Mouse (Mus musculus) forebrain, embryonic 14.5 days (tissue): ENCODE measurements around the gene Ehbp1. TPM values are rescaled to one million over a fixed set of nuclear protein-coding genes. Genes with fewer than 3 reads are reported as not detected.

Experiments
- ATAC-seq: fragments of 200-750 bp; cut with Nextera tagmentation; 2 replicates; pipeline ENCODE4 v1.8.0; 2017; ENCODE audit warnings: mild to moderate bottlenecking, moderate library complexity
- DNase-seq: peaks from one replicate; pipeline ENCODE4 v3.0.0-alpha.2; 2015; ENCODE audit warnings: low spot score
- H3K27ac ChIP-seq: fragments of 300-500 bp; sonication (generic); 2 replicates; pipeline ENCODE4 v1.5.1; 2014; ENCODE audit warnings: low read depth, mild to moderate bottlenecking, control low read depth, low read length, moderate library complexity
- H3K27me3 ChIP-seq: fragments of 300-500 bp; sonication (generic); replicated peaks from 2 replicates; pipeline ENCODE4 v1.6.1; 2014; ENCODE audit warnings: low read length, control low read depth, mixed read lengths; ENCODE audit not compliant: control insufficient read depth, insufficient read depth
- H3K36me3 ChIP-seq: fragments of 300-500 bp; sonication (generic); 2 replicates; pipeline ENCODE4 v1.6.1; 2014; ENCODE audit warnings: low read length, control low read depth; ENCODE audit not compliant: control insufficient read depth, insufficient read depth
- H3K4me1 ChIP-seq: fragments of 300-500 bp; sonication (generic); 2 replicates; pipeline ENCODE4 v1.6.1; 2014; ENCODE audit warnings: antibody characterized with exemption, low read length, control low read depth; ENCODE audit not compliant: control insufficient read depth, insufficient read depth
- H3K4me2 ChIP-seq: fragments of 300-500 bp; sonication (generic); 2 replicates; pipeline ENCODE4 v1.6.1; 2014; ENCODE audit warnings: mild to moderate bottlenecking, control low read depth, low read length
- H3K4me3 ChIP-seq: fragments of 300-500 bp; sonication (generic); 2 replicates; pipeline ENCODE4 v1.5.1; 2014; ENCODE audit warnings: low read depth, low read length, control low read depth
- H3K9ac ChIP-seq: fragments of 300-500 bp; sonication (generic); 2 replicates; pipeline ENCODE4 v1.6.1; 2014; ENCODE audit warnings: mild to moderate bottlenecking, low read length, control low read depth, moderate library complexity
- H3K9me3 ChIP-seq: fragments of 300-500 bp; sonication (generic); replicated peaks from 2 replicates; pipeline ENCODE4 v1.6.1; 2016; ENCODE audit warnings: low read length, control low read depth, mixed read lengths; ENCODE audit not compliant: control insufficient read depth
- WGBS: fragments of 180-500 bp; shearing (Covaris S2); extraction: QIAGEN DNeasy Blood & Tissue Kit; methylation state at CpG from one replicate; pipeline ENCODE4 v1.1.7; 2014; 5-methylcytosine and 5-hydroxymethylcytosine counted together
- polyA plus RNA-seq: library from polyadenylated mRNA; unstranded; fragments of >200 nt; fragmentation: Nextera tagmentation; extraction: Ambion mirVana; gene quantifications from 2 replicates; pipeline ENCODE4 v1.2.1, GENCODE M21; 2014

The Ehbp1 gene
- polyA plus RNA-seq, 1 experiment from 2014 or later, result 17.1 TPM

DNA sequence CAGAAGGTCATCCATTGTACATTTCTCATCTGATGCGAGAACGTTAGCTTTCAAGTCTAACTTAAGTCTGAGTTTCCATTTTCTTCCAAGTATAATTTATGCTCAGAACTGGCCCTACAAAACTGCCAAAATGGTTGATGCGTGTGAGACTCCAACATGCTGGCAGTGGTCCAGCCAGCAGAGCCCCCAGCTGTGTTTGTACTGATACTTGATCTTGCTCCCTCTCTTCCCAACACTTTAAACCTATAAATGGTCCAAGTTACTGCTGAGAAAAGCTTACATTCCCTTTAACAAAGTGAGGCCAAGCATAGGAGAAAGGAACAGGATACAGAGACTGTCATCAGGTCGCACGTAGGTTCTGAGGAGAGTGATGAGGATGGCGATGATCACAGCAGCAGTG, 111.2 kb downstream of the Ehbp1 start:
- 68% methylated on average over 6 of the region's 6 CpGs for WGBS
- no peak for ATAC-seq
- H3K9ac ChIP-seq, result no peak overlapping the region

DNA sequence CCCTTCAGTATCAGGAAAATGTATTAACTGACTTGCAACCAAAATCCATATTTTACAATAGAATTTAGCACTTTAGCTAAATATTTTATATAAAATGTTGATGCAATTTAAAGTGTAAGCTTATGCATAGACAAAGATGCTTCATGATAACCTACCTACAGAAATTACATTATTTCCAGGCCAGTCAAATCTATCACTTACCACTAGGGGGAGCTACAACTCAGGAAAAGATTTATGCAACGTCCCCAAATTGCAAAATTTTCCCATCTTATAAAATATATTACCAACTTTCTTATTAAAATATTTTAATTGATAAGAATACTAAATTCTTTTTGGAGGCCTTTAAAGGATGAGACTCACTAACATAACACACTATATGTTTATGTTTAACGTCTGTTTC, 116.5 kb downstream of the Ehbp1 start:
- DNase-seq (peak; percentile 80), ATAC-seq (no peak)
- 46% methylated on average over 2 of the region's 2 CpGs for WGBS
- H3K9me3 ChIP-seq, result no peaks in the 10 kb centered on the region
- no peaks in the 10 kb centered on the region for H3K27me3 ChIP-seq
- no peak overlapping the region for H3K27ac ChIP-seq
- no peaks in the 10 kb centered on the region for H3K4me1 ChIP-seq
- no peak overlapping the region for H3K9ac ChIP-seq
- no peaks in the 10 kb centered on the region for H3K36me3 ChIP-seq
- no peak overlapping the region for H3K4me2 ChIP-seq
- H3K4me3 ChIP-seq, result no peak overlapping the region

More for the DNA sequence above, 111.2 kb downstream of the Ehbp1 start:
- Histone ChIP-seq H3K4me1 (no peaks in the 10 kb centered on the region), H3K9me3 (no peaks in the 10 kb centered on the region), H3K27ac (no peak overlapping the region), H3K4me3 (no peak overlapping the region), H3K36me3 (no peaks in the 10 kb centered on the region), H3K4me2 (no peak overlapping the region), H3K27me3 (no peaks in the 10 kb centered on the region)
- peak; percentile 23 for DNase-seq

DNA sequence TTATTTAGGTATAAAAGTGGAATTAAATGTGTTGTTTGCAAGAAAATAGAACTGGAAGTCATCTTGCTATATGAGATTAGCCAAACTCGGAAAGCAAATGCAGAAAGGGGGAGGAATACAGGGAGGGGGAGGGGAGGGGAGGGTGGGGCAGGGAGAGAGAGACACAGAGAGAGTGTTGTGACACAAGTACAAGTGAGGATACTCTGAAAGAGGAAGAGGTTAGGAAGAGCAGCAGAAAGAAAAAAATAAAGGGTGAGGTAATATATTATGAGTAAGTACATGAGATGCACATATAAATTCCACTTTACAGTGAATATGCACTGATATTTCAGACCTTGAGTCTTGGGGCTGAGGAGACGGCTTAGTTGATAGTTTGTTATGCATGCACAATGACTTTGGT, 123.9 kb downstream of the Ehbp1 start:
- ATAC-seq (no peak), DNase-seq (no peak)
- no peak overlapping the region for H3K4me3 ChIP-seq
- H3K27ac ChIP-seq, result no peak overlapping the region
- no peaks in the 10 kb centered on the region for H3K9me3 ChIP-seq
- 84% methylated on average over 2 of the region's 2 CpGs for WGBS
- H3K4me1 ChIP-seq, result no peaks in the 10 kb centered on the region
- no peak overlapping the region for H3K9ac ChIP-seq
- H3K36me3 ChIP-seq, result no peaks in the 10 kb centered on the region
- no peak overlapping the region for H3K4me2 ChIP-seq
- H3K27me3 ChIP-seq, result no peaks in the 10 kb centered on the region

DNA sequence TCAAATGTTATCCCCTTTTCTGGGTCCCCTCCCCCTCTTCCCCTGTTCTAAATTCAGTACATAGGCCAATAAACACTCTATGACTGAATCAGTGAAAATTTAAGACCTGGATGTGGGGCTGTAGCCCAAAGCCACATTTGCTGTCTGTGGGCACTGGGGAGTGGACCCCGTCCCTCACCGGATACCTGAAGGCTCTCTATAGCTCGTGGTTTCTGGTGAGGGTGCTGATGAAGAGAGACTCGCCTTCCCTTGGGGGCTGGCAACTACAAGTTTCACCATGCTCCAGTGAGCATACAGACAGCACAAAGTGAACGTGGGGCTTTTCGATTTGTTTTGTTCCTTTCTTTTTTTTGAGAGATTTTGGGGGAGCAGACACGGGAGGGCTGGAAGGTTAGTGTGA, 125.2 kb downstream of the Ehbp1 start:
- WGBS, result 43% methylated on average over 7 of the region's 7 CpGs

DNA sequence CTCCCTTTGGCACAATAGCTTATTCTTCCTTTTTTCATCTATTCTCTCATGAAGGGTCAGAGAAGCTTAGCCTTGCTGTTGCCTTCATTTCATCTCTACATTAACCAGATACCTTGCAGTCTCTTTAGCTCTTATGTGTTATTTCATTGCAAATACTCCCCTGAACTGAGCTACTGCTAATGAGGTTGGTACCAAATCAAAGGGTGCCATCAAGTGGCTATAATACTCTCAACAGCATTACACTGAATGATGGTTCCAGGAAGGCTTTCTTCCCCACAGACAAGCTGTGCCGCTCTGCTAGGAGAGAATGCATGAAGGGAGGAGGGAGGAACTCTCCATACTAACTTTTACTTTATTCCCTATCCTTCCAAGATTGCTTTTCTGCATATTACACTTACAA, 135.5 kb downstream of the Ehbp1 start:
- no peak overlapping the region for H3K4me3 ChIP-seq
- H3K27ac ChIP-seq, result no peak overlapping the region
- H3K4me2 ChIP-seq, result no peak overlapping the region
- no peaks in the 10 kb centered on the region for H3K27me3 ChIP-seq
- H3K36me3 ChIP-seq, result no peaks in the 10 kb centered on the region
- H3K4me1 ChIP-seq, result peaks cover 3% of the 10 kb centered on the region; the same call in 1 of the 2 replicates
- 14% methylated on average over 1 of the region's 1 CpGs for WGBS
- no peaks in the 10 kb centered on the region for H3K9me3 ChIP-seq
- DNase-seq, result peak; percentile 86
- peak; percentile 93 for ATAC-seq
- H3K9ac ChIP-seq, result no peak overlapping the region

More for the DNA sequence above, 125.2 kb downstream of the Ehbp1 start:
- DNase-seq, result no peak
- Histone ChIP-seq H3K27me3 (no peaks in the 10 kb centered on the region), H3K4me2 (no peak overlapping the region), H3K9me3 (no peaks in the 10 kb centered on the region), H3K9ac (no peak overlapping the region), H3K4me1 (no peaks in the 10 kb centered on the region), H3K4me3 (no peak overlapping the region), H3K27ac (no peak overlapping the region), H3K36me3 (no peaks in the 10 kb centered on the region)
- ATAC-seq, result no peak

DNA sequence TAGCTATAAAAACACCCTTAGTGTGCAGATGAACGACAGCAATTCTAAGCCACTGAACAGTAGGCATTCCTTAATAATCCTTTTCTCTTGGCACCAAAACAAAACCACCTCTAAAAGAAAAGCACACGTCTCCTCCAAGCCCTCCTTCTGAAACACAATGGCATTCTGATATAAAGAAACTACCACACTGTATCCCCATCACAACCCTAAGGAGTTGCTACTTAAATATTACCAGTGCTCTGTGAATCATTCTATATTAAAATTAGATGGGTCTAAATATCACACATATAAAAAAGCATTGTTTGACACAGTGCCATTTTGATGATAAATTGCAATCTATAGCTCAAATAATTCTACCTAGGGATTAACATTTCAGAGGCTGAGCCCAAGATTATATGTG, 135.9 kb downstream of the Ehbp1 start:
- peak; percentile 42; the same call in 1 of the 2 replicates for ATAC-seq
- no peaks in the 10 kb centered on the region for H3K36me3 ChIP-seq
- WGBS, result 6% methylated on average over 2 of the region's 2 CpGs
- no peak overlapping the region for H3K27ac ChIP-seq
- no peaks in the 10 kb centered on the region for H3K27me3 ChIP-seq
- H3K4me3 ChIP-seq, result no peak overlapping the region
- H3K4me2 ChIP-seq, result no peak overlapping the region
- H3K9me3 ChIP-seq, result no peaks in the 10 kb centered on the region
- H3K4me1 ChIP-seq, result peaks cover 3% of the 10 kb centered on the region; the same call in 1 of the 2 replicates
- peak; percentile 24 for DNase-seq
- no peak overlapping the region for H3K9ac ChIP-seq

DNA sequence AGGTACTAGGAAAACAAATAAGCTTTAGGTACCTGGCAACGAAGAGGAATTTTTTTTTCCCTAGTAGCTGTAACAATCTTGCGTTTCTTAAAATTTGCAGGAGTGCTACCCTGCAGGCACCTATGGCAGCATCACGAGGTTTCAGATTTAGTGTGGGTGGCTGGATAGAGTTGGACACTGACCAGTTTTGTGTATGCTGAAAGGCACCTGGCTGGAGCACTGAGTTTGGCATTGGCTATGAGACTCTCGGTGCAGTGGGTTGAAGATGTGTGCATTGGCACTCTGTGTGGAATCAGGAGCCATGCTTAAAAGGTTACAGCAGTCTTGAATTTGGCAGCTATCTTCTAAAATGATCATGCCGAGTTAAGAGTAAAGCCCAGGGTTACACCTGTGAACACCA, 138.7 kb downstream of the Ehbp1 start:
- H3K9me3 ChIP-seq, result no peaks in the 10 kb centered on the region
- H3K27me3 ChIP-seq, result no peaks in the 10 kb centered on the region
- H3K9ac ChIP-seq, result no peak overlapping the region
- H3K4me2 ChIP-seq, result no peak overlapping the region
- no peaks in the 10 kb centered on the region for H3K36me3 ChIP-seq
- DNase-seq (no peak), ATAC-seq (no peak)
- H3K4me1 ChIP-seq, result peaks cover 12% of the 10 kb centered on the region
- 90% methylated on average over 5 of the region's 5 CpGs for WGBS
- H3K27ac ChIP-seq, result no peak overlapping the region
- H3K4me3 ChIP-seq, result no peak overlapping the region

DNA sequence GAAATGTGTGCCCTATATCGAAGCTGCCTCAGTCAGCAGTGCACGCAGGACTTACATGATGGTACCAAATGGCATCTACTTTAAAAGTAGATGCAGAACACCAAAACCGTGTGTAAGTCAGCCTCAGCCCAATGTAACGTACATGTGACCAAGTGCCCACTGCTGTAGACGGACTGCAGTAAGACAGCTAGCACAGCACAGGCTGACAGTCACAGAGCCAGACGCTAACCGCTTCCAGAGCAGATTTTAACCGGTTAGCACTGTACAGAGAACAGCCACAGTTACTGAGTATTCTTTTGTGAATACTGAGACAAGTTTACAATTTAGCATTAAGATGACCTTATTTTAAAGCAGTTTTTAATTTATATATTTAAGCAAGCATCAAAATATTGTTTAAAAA, 141.0 kb downstream of the Ehbp1 start:
- ATAC-seq (peak; percentile 37; the same call in 1 of the 2 replicates), DNase-seq (peak; percentile 17)
- 80% methylated on average over 8 of the region's 8 CpGs for WGBS
- Histone ChIP-seq H3K4me2 (no peak overlapping the region), H3K9me3 (no peaks in the 10 kb centered on the region), H3K27ac (no peak overlapping the region), H3K9ac (no peak overlapping the region), H3K4me1 (peaks cover 12% of the 10 kb centered on the region), H3K36me3 (no peaks in the 10 kb centered on the region), H3K27me3 (no peaks in the 10 kb centered on the region), H3K4me3 (no peak overlapping the region)

DNA sequence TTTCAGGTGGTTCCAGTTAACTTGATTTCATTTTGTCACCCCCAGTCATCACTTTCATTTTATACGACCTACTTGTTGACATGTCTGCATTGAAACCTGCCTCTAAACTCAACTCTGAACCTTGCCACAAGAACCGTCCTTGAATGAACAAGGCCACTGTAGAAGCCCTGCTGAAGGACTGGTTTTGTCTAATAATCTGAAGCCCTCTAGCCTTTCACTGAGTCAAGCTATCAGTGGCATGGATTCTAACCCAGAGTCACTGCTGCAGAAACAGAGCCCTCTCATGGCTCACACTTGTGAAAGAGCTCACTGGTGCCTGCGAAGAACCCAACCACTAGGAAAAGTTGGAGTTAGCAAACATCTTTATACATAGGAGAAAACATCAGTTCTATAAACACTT, 142.2 kb downstream of the Ehbp1 start:
- DNase-seq (no peak), ATAC-seq (no peak)
- Histone ChIP-seq H3K4me3 (no peak overlapping the region), H3K9ac (no peak overlapping the region), H3K36me3 (no peaks in the 10 kb centered on the region), H3K27ac (no peak overlapping the region), H3K9me3 (no peaks in the 10 kb centered on the region), H3K27me3 (no peaks in the 10 kb centered on the region), H3K4me2 (no peak overlapping the region; the same call in 1 of the 2 replicates), H3K4me1 (peaks cover 12% of the 10 kb centered on the region)
- WGBS, result 25% methylated on average over 3 of the region's 3 CpGs
